8 mouse cellular contexts compared by ENCODE assay signal in genomic region chr6:114874138-114874928, GRCm38 (mm10).
DNase-seq lines count a peak whose midpoint lies in the region; ATAC-seq and TF ChIP-seq lines count a peak whose summit lies in the region.

No protein-coding gene starts in this region.

- H3K36me3 ChIP-seq in E14TG2a.4 (ENCODE audit: insufficient read depth, low read length), result no peaks in the 10 kb centered on the region
- H3K36me3 ChIP-seq in embryonic facial prominence, embryonic 15.5 days, result 0 out of 2 replicates have a peak, but pooled peaks cover 8% of the 10 kb centered on the region
- no peaks in the 10 kb centered on the region for H3K36me3 ChIP-seq in hindbrain, embryonic 16.5 days (ENCODE audit: control insufficient read depth, insufficient read depth, low read length)
- no peaks in the 10 kb centered on the region for H3K36me3 ChIP-seq in liver, embryonic 11.5 days (ENCODE audit: control insufficient read depth, insufficient read depth, low read length)
- H3K36me3 ChIP-seq in neural tube, embryonic 13.5 days, result peaks cover 7% of the 10 kb centered on the region; the same call in 1 of the 2 replicates

- H3K9me3 ChIP-seq in E14TG2a.4 (ENCODE audit: low read length), result no peaks in the 10 kb centered on the region
- H3K9me3 ChIP-seq in embryonic facial prominence, embryonic 15.5 days (replicated peaks), result no peaks in the 10 kb centered on the region
- no peaks in the 10 kb centered on the region for H3K9me3 ChIP-seq in hindbrain, embryonic 16.5 days (ENCODE audit: control insufficient read depth, low read length)
- H3K9me3 ChIP-seq in liver, embryonic 11.5 days (ENCODE audit: control insufficient read depth, low read length), result no peaks in the 10 kb centered on the region
- H3K9me3 ChIP-seq in neural tube, embryonic 13.5 days, result no peaks in the 10 kb centered on the region

- peaks cover 47% of the 10 kb centered on the region for H3K4me1 ChIP-seq in E14TG2a.4 (replicated peaks; ENCODE audit: low read depth, low read length)
- H3K4me1 ChIP-seq in embryonic facial prominence, embryonic 15.5 days, result peaks cover 93% of the 10 kb centered on the region
- H3K4me1 ChIP-seq in hindbrain, embryonic 16.5 days (ENCODE audit: control insufficient read depth, insufficient read depth, low read depth, low read length), result peaks cover 74% of the 10 kb centered on the region
- H3K4me1 ChIP-seq in liver, embryonic 11.5 days (replicated peaks; ENCODE audit: control insufficient read depth, insufficient read depth, low read length), result peaks cover 67% of the 10 kb centered on the region
- H3K4me1 ChIP-seq in neural tube, embryonic 13.5 days (replicated peaks), result peaks cover 92% of the 10 kb centered on the region

- H3K4me2 ChIP-seq in embryonic facial prominence, embryonic 15.5 days (replicated peaks), result peak overlapping the region; percentile 66
- H3K4me2 ChIP-seq in hindbrain, embryonic 16.5 days (ENCODE audit: low read length), result peak overlapping the region; percentile 68
- peak overlapping the region; percentile 96 for H3K4me2 ChIP-seq in liver, embryonic 11.5 days
- peak overlapping the region; percentile 71 for H3K4me2 ChIP-seq in neural tube, embryonic 13.5 days

- H3K9ac ChIP-seq in embryonic facial prominence, embryonic 15.5 days, result 0 out of 2 replicates have a peak overlapping the region, but pooled peaks have one; percentile 10
- peak overlapping the region; percentile 68 for H3K9ac ChIP-seq in hindbrain, embryonic 16.5 days (ENCODE audit: low read depth, low read length)
- H3K9ac ChIP-seq in liver, embryonic 11.5 days (ENCODE audit: low read depth, low read length), result peak overlapping the region; percentile 77
- peak overlapping the region; percentile 78 for H3K9ac ChIP-seq in neural tube, embryonic 13.5 days

- peaks cover 36% of the 10 kb centered on the region for H3K27me3 ChIP-seq in E14TG2a.4 (ENCODE audit: insufficient read depth, low read length)
- no peaks in the 10 kb centered on the region for H3K27me3 ChIP-seq in embryonic facial prominence, embryonic 15.5 days
- no peaks in the 10 kb centered on the region for H3K27me3 ChIP-seq in hindbrain, embryonic 16.5 days (replicated peaks; ENCODE audit: control insufficient read depth, insufficient read depth, low read length)
- no peaks in the 10 kb centered on the region for H3K27me3 ChIP-seq in liver, embryonic 11.5 days (replicated peaks; ENCODE audit: control insufficient read depth, insufficient read depth, low read length)
- H3K27me3 ChIP-seq in neural tube, embryonic 13.5 days, result no peaks in the 10 kb centered on the region

- TF ChIP-seq CTCF in E14TG2a.4 (conservative IDR thresholded peaks at IDR 0.05; ENCODE audit: low read length), result no peak

- H3K27ac ChIP-seq in embryonic facial prominence, embryonic 15.5 days (replicated peaks), result peak overlapping the region; percentile 98
- H3K27ac ChIP-seq in hindbrain, embryonic 16.5 days (ENCODE audit: low read depth, low read length), result peak overlapping the region; percentile 95
- H3K27ac ChIP-seq in liver, embryonic 11.5 days (ENCODE audit: low read depth, low read length), result peak overlapping the region; percentile 89
- peak overlapping the region; percentile 96 for H3K27ac ChIP-seq in neural tube, embryonic 13.5 days (replicated peaks)

- peak; percentile 73 for DNase-seq in cerebellum, adult 11-12 months
- DNase-seq in cerebellum, postnatal 10 days, result no peak
- DNase-seq in liver, embryonic 11.5 days (ENCODE audit: low spot score), result peak; percentile 54
- no peak for DNase-seq in right cerebral cortex, adult 2 months (ENCODE audit: low spot score in 2 of 2)

- H3K4me3 ChIP-seq in E14TG2a.4 (replicated peaks; ENCODE audit: low read length), result peak overlapping the region; percentile 71
- peak overlapping the region; percentile 36 for H3K4me3 ChIP-seq in embryonic facial prominence, embryonic 15.5 days (replicated peaks)
- peak overlapping the region; percentile 39 for H3K4me3 ChIP-seq in hindbrain, embryonic 16.5 days (ENCODE audit: low read length)
- peak overlapping the region; percentile 61 for H3K4me3 ChIP-seq in liver, embryonic 11.5 days (ENCODE audit: low read depth, low read length)
- H3K4me3 ChIP-seq in neural tube, embryonic 13.5 days, result peak overlapping the region; percentile 39

- WGBS in embryonic facial prominence, embryonic 15.5 days, result 5% methylated on average over 19 of the region's 19 CpGs
- WGBS in hindbrain, embryonic 16.5 days, result 8% methylated on average over 19 of the region's 19 CpGs
- 13% methylated on average over 19 of the region's 19 CpGs for WGBS in liver, embryonic 11.5 days
- 6% methylated on average over 19 of the region's 19 CpGs for WGBS in neural tube, embryonic 13.5 days

- no peak; the same call in 1 of the 2 replicates for ATAC-seq in embryonic facial prominence, embryonic 15.5 days (ENCODE audit: insufficient number of reproducible peaks, low FRiP score, low TSS enrichment, low read depth)
- peak; percentile 55 for ATAC-seq in hindbrain, embryonic 16.5 days
- ATAC-seq in liver, embryonic 11.5 days (replicated peaks; ENCODE audit: low FRiP score), result peak; percentile 48
- ATAC-seq in neural tube, embryonic 13.5 days (ENCODE audit: low read depth), result peak; percentile 61

Comparison
In these comparisons a context has a peak if more than half of its experiments do, and no peak if none do; other contexts are left out.
1. DNase-seq: peak in cerebellum, adult 11-12 months (single experiment) and liver, embryonic 11.5 days (single experiment); none in cerebellum, postnatal 10 days (0 of 2) and right cerebral cortex, adult 2 months (0 of 2).
2. H3K9ac ChIP-seq: peak in every context shown above with its lines; median percentile 78 in neural tube, embryonic 13.5 days; 77 in liver, embryonic 11.5 days; 68 in hindbrain, embryonic 16.5 days; 10 in embryonic facial prominence, embryonic 15.5 days.
3. Peak in every context shown above with its lines, with median percentiles within 50 percentile points of each other: H3K4me3 ChIP-seq, H3K27ac ChIP-seq and H3K4me2 ChIP-seq.